Mouse (Mus musculus): ENCODE data around the gene Clip3.

DNA sequence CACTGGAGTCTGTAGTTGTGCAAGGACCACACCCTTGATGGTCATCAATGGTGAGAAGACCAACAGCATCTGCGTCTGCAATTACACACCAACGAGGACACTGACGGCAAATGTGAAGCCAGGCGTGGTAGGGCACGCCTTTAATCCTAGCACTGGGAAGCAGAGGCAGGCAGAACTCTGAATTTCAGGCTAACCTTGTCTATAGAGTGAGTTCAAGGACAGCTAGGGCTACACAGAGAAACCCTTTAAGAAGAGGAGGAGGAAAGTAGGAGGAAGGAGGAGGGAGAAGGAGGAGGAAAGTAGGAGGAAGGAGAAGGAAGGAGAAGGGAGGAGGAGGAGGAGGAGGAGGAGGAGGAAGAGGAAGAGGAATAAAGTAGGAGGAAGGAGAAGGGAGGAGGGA is 26.0 kb upstream of the Clip3 start:
- TF ChIP-seq CTCF (IDR thresholded peaks at IDR 0.05; ENCODE audit: low read depth): no peak
- TF ChIP-seq EP300 (optimal IDR thresholded peaks at IDR 0.05): no peak
